Mouse (Mus musculus) activated CD4-positive, CD25-positive, alpha-beta regulatory T cell, adult 9 weeks (primary cell): ENCODE data around the gene Fgf14. TPM values are rescaled to one million over a fixed set of nuclear protein-coding genes. Genes with fewer than 3 reads are reported as not detected.

Experiments
- polyA plus RNA-seq: library from polyadenylated mRNA; unstranded; fragments of 100-300 nt; shearing (Covaris generic); gene quantifications from one replicate; pipeline ENCODE4 v1.2.1, GENCODE M21; 2017

Gene Fgf14
- not detected for polyA plus RNA-seq

GRCm38 (mm10) chr14:124676506-124677177 lies at the start of gene Fgf14:
Fgf14 (minus strand) TSS chr14:124677127.

